In genomic region chr13:13857190-13857589, GRCm38 (mm10) we compare ENCODE assay signal across 25 mouse cellular contexts.
DNase-seq lines count a peak whose midpoint lies in the region; ATAC-seq and TF ChIP-seq lines count a peak whose summit lies in the region.
"Had no signal": no experiment of that assay in that cellular context is flagged by ENCODE, and none has a peak within 500 bp of the region (broad histone marks: within the 10 kb centered on the region; RNA-seq: fewer than 3 reads in every experiment).

No protein-coding gene starts in this region.

- no peak overlapping the region for H3K27ac ChIP-seq in hindbrain, embryonic 11.5 days (ENCODE audit: low read depth, low read length)
- H3K27ac ChIP-seq in hindbrain, embryonic 10.5 days: no peak overlapping the region
- H3K27ac ChIP-seq in stomach, embryonic 15.5 days: no peak overlapping the region
- no peak overlapping the region for H3K27ac ChIP-seq in stomach, postnatal 0 days (replicated peaks)
- H3K27ac ChIP-seq: embryonic facial prominence, embryonic 10.5 days; embryonic facial prominence, embryonic 12.5 days; forebrain, embryonic 13.5 days; forebrain, embryonic 15.5 days had no signal

- no peaks in the 10 kb centered on the region for H3K9me3 ChIP-seq in hindbrain, embryonic 11.5 days (ENCODE audit: control insufficient read depth, low read length)
- 0 out of 2 replicates have a peak, but pooled peaks cover 2% of the 10 kb centered on the region for H3K9me3 ChIP-seq in hindbrain, embryonic 10.5 days
- no peaks in the 10 kb centered on the region for H3K9me3 ChIP-seq in stomach, embryonic 15.5 days
- no peaks in the 10 kb centered on the region for H3K9me3 ChIP-seq in stomach, postnatal 0 days (ENCODE audit: control insufficient read depth, low read length)
- H3K9me3 ChIP-seq: embryonic facial prominence, embryonic 10.5 days; embryonic facial prominence, embryonic 12.5 days; forebrain, embryonic 13.5 days; forebrain, embryonic 15.5 days had no signal

- TF ChIP-seq CTCF in stomach, postnatal 0 days (IDR thresholded peaks at IDR 0.05; ENCODE audit: low read depth): no peak

- no peaks in the 10 kb centered on the region for H3K4me1 ChIP-seq in hindbrain, embryonic 11.5 days (replicated peaks; ENCODE audit: control insufficient read depth, insufficient read depth, low read length)
- H3K4me1 ChIP-seq in hindbrain, embryonic 10.5 days (replicated peaks): peaks cover 1% of the 10 kb centered on the region; the same call in 1 of the 2 replicates
- H3K4me1 ChIP-seq in stomach, embryonic 15.5 days: no peaks in the 10 kb centered on the region
- no peaks in the 10 kb centered on the region for H3K4me1 ChIP-seq in stomach, postnatal 0 days (replicated peaks; ENCODE audit: control insufficient read depth, insufficient read depth)
- H3K4me1 ChIP-seq: embryonic facial prominence, embryonic 10.5 days; embryonic facial prominence, embryonic 12.5 days; forebrain, embryonic 13.5 days; forebrain, embryonic 15.5 days had no signal

- H3K9ac ChIP-seq in hindbrain, embryonic 11.5 days (ENCODE audit: low read depth, low read length): no peak overlapping the region
- H3K9ac ChIP-seq in stomach, embryonic 15.5 days: no peak overlapping the region
- no peak overlapping the region for H3K9ac ChIP-seq in stomach, postnatal 0 days (ENCODE audit: low read length)
- H3K9ac ChIP-seq: embryonic facial prominence, embryonic 12.5 days; forebrain, embryonic 13.5 days; forebrain, embryonic 15.5 days; forebrain, postnatal 0 days had no signal

- no peaks in the 10 kb centered on the region for H3K27me3 ChIP-seq in hindbrain, embryonic 11.5 days (ENCODE audit: control insufficient read depth, insufficient read depth, low read length)
- H3K27me3 ChIP-seq in hindbrain, embryonic 10.5 days (ENCODE audit: insufficient read depth, poor library complexity, severe bottlenecking): no peaks in the 10 kb centered on the region
- no peaks in the 10 kb centered on the region for H3K27me3 ChIP-seq in stomach, embryonic 15.5 days (replicated peaks)
- H3K27me3 ChIP-seq in stomach, postnatal 0 days (ENCODE audit: control insufficient read depth, insufficient read depth, low read length): no peaks in the 10 kb centered on the region
- H3K27me3 ChIP-seq: CH12.LX; embryonic facial prominence, embryonic 12.5 days; forebrain, embryonic 13.5 days; forebrain, embryonic 15.5 days had no signal

- no peaks in the 10 kb centered on the region for H3K36me3 ChIP-seq in hindbrain, embryonic 11.5 days (ENCODE audit: control insufficient read depth, insufficient read depth, low read length)
- H3K36me3 ChIP-seq in hindbrain, embryonic 10.5 days: no peaks in the 10 kb centered on the region
- H3K36me3 ChIP-seq in stomach, embryonic 15.5 days: no peaks in the 10 kb centered on the region
- no peaks in the 10 kb centered on the region for H3K36me3 ChIP-seq in stomach, postnatal 0 days (ENCODE audit: control insufficient read depth, insufficient read depth, low read length)
- H3K36me3 ChIP-seq: embryonic facial prominence, embryonic 10.5 days; embryonic facial prominence, embryonic 12.5 days; forebrain, embryonic 15.5 days had no signal

- WGBS in hindbrain, embryonic 11.5 days: 44% methylated on average over 4 of the region's 4 CpGs
- WGBS in hindbrain, embryonic 10.5 days: 62% methylated on average over 4 of the region's 4 CpGs
- 38% methylated on average over 4 of the region's 4 CpGs for WGBS in stomach, embryonic 15.5 days
- 46% methylated on average over 4 of the region's 4 CpGs for WGBS in stomach, postnatal 0 days

- ATAC-seq in hindbrain, embryonic 11.5 days (ENCODE audit: low FRiP score): 0 out of 2 replicates have a peak, but pooled peaks have one; percentile 56
- ATAC-seq in stomach, embryonic 15.5 days (ENCODE audit: insufficient read depth, low FRiP score, low read depth): peak; percentile 68; the same call in 1 of the 2 replicates
- ATAC-seq in stomach, postnatal 0 days (ENCODE audit: low FRiP score, low TSS enrichment): no peak
- ATAC-seq: activated CD4-positive, CD25-positive, alpha-beta regulatory T cell, adult 4 months; CD4-positive, CD25-positive, alpha-beta regulatory T cell, adult 4 months; forebrain, embryonic 13.5 days; forebrain, embryonic 15.5 days; forebrain, postnatal 0 days; Patski had no signal

- DNase-seq in embryo, embryonic 10 days (ENCODE audit: low spot score): peak; percentile 48
- DNase-seq in embryo, embryonic 11 days: no peak
- DNase-seq in hindbrain, embryonic 11.5 days (ENCODE audit: low spot score): no peak
- DNase-seq in hindbrain, embryonic 10.5 days (ENCODE audit: low spot score): no peak
- no peak for DNase-seq in stomach, postnatal 0 days (ENCODE audit: low spot score)
- DNase-seq in kidney, postnatal 36 days: no peak
- DNase-seq: adrenal gland, adult 8-10 months; adrenal gland, postnatal 14 days; adrenal gland, postnatal 36 days; B cell, adult 2 months; cerebellum, adult 11-12 months; cerebellum, adult 2 months; cerebellum, adult 9-10 months; cerebellum, postnatal 10 days; cerebellum, postnatal 25 days; forebrain, postnatal 0 days had no signal

- H3K4me2 ChIP-seq in hindbrain, embryonic 11.5 days (replicated peaks; ENCODE audit: low read depth, low read length): no peak overlapping the region
- no peak overlapping the region for H3K4me2 ChIP-seq in stomach, embryonic 15.5 days
- no peak overlapping the region for H3K4me2 ChIP-seq in stomach, postnatal 0 days (replicated peaks; ENCODE audit: low read depth)
- H3K4me2 ChIP-seq: embryonic facial prominence, embryonic 12.5 days; forebrain, embryonic 13.5 days; forebrain, embryonic 15.5 days had no signal

- no peak overlapping the region for H3K4me3 ChIP-seq in hindbrain, embryonic 11.5 days (ENCODE audit: low read depth, low read length)
- no peak overlapping the region for H3K4me3 ChIP-seq in hindbrain, embryonic 10.5 days
- no peak overlapping the region for H3K4me3 ChIP-seq in stomach, embryonic 15.5 days (replicated peaks)
- no peak overlapping the region for H3K4me3 ChIP-seq in stomach, postnatal 0 days (ENCODE audit: low read depth, low read length)
- H3K4me3 ChIP-seq: embryonic facial prominence, embryonic 10.5 days; embryonic facial prominence, embryonic 12.5 days; forebrain, embryonic 13.5 days; forebrain, embryonic 15.5 days had no signal

- TF ChIP-seq EP300 in stomach, postnatal 0 days (optimal IDR thresholded peaks at IDR 0.05): no peak
